Mouse (Mus musculus): ENCODE measurements around the gene Grm8.

The Grm8 gene

DNA sequence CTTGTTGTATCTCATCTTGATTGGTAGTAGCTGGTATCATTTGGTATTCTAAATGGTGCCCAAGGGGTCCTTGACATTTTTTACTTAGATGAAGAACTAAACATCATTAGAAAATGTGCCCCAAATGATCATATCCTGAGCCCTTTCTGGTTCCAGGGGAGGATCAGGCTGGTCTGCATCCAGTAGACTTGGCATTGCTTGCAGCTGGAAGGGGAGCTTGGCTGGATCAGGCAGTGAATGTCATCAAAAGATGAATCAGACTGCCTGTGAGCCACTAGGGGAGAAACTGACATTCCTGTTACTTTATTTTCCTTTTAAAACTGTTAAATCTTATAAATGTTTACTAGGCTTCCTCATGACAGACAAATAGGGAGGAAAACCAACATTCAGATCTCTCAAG, 894.6 kb downstream of the Grm8 start:
- peak; percentile 24 for DNase-seq (ENCODE audit: low read depth, low spot score)

DNA sequence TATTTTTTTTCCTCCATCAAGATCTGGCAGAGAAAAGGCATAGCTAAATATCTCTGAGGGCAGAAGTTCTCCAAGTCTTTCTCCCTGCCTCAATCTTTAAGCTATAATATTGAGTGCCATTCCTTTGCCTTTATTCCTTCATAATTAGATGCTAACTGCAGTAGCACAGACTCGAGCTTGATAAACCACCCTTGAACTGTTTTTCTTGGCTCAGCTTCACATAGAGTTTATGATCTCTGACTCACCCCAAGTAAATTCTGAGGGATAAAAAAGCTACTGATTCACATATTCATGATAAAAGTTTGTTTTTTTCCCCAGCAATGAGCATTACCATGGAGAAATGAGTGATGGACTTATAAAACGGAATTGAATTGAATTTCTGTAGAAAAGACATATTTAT, 895.0 kb downstream of the Grm8 start:
- peak; percentile 12 for DNase-seq (ENCODE audit: low read depth, low spot score)

All from brain, adult 2 months (tissue).